Mouse (Mus musculus) CH12.LX (cell line): ENCODE data around the gene Batf. TPM values are rescaled to one million over a fixed set of nuclear protein-coding genes. Genes with fewer than 3 reads are reported as not detected.
"Not testable (repeated sequence)": the region's sequence is repeated elsewhere in the genome, so short reads cannot be mapped to it uniquely, and the experiment has no call there.

ENCODE experiments used
- DNase-seq: peaks from one replicate; pipeline ENCODE4 v3.0.0-alpha.2; 2013; ENCODE audit errors: extremely low read depth
- H3K27ac ChIP-seq: 2 replicates; pipeline ENCODE4 v1.5.1; 2012; ENCODE audit warnings: low read depth, mild to moderate bottlenecking, control low read depth, moderate library complexity; ENCODE audit not compliant: insufficient read depth
- H3K27me3 ChIP-seq: replicated peaks from 2 replicates; pipeline ENCODE3; 2012; ENCODE audit warnings: inconsistent platforms
- H3K36me3 ChIP-seq, 2 experiments: replicated peaks in 1 of 2; 2 replicates each; pipeline versions ENCODE3 to v1.6.1; 2012; ENCODE audit warnings: inconsistent platforms in 1 of 2, low read length in 1 of 2, mild to moderate bottlenecking in 1 of 2, mixed read lengths in 1 of 2, moderate library complexity in 1 of 2; ENCODE audit not compliant: control insufficient read depth in 1 of 2, insufficient read depth in 1 of 2
- H3K4me1 ChIP-seq, 2 experiments: 2 replicates each; pipeline ENCODE4 v1.6.1; 2012; ENCODE audit warnings: inconsistent platforms in 1 of 2, moderate library complexity in 1 of 2; ENCODE audit not compliant: insufficient read depth in 2 of 2, control insufficient read depth in 1 of 2
- H3K4me2 ChIP-seq: 2 replicates; pipeline ENCODE4 v1.6.1; 2012; ENCODE audit warnings: low read depth, mild to moderate bottlenecking, control low read depth; ENCODE audit not compliant: poor library complexity, insufficient read depth, severe bottlenecking
- H3K4me3 ChIP-seq, 3 experiments: fragments of 150-350 bp in 1 of 3; sonication (generic) in 1 of 3; replicated peaks in 1 of 3; 2 replicates each; pipeline versions ENCODE3 to v1.5.1; 2011 to 2012; ENCODE audit warnings: low read depth in 2 of 3, low read length in 2 of 3, mild to moderate bottlenecking in 2 of 3, moderate library complexity in 2 of 3, control low read depth in 1 of 3, improper control_type of control experiment in 1 of 3, inconsistent platforms in 1 of 3, mixed read lengths in 1 of 3; ENCODE audit not compliant: poor library complexity in 1 of 3
- H3K79me2 ChIP-seq: replicated peaks from 2 replicates; pipeline ENCODE4 v1.6.1; 2012; ENCODE audit warnings: mild to moderate bottlenecking, moderate library complexity; ENCODE audit not compliant: control insufficient read depth, poor library complexity, insufficient read depth, severe bottlenecking; ENCODE audit errors: extremely low read depth
- H3K9ac ChIP-seq: 2 replicates; pipeline ENCODE4 v1.6.1; 2012; ENCODE audit warnings: low read depth, mild to moderate bottlenecking, control low read depth, moderate library complexity; ENCODE audit not compliant: insufficient read depth
- H3K9me3 ChIP-seq: replicated peaks from 2 replicates; pipeline ENCODE3; 2012; ENCODE audit warnings: low read length, inconsistent platforms, mixed read lengths
- CHD1 ChIP-seq: IDR thresholded peaks from 2 replicates; pipeline ENCODE4 v1.6.1; 2012; ENCODE audit warnings: low read depth, low read length, improper control_type of control experiment, inconsistent platforms
- CHD2 ChIP-seq: IDR thresholded peaks from 2 replicates; pipeline ENCODE4 v1.6.1; 2011; ENCODE audit warnings: low read length, improper control_type of control experiment
- CTCF ChIP-seq, 2 experiments: IDR thresholded peaks in 1 of 2; conservative IDR thresholded peaks in 1 of 2; 2 replicates each; pipeline ENCODE4 v1.5.1; 2011 to 2012; ENCODE audit warnings: low read depth in 2 of 2, low read length in 2 of 2, improper control_type of control experiment in 1 of 2, inconsistent platforms in 1 of 2, mild to moderate bottlenecking in 1 of 2, moderate library complexity in 1 of 2
- EP300 ChIP-seq: IDR thresholded peaks from 2 replicates; pipeline ENCODE4 v1.6.1; 2011; ENCODE audit warnings: low read length, improper control_type of control experiment
- HCFC1 ChIP-seq: IDR thresholded peaks from 2 replicates; pipeline ENCODE4 v1.6.1; 2012; ENCODE audit warnings: low read depth, mild to moderate bottlenecking, inconsistent platforms, low read length, improper control_type of control experiment
- JUN ChIP-seq: IDR thresholded peaks from 2 replicates; pipeline ENCODE4 v1.6.1; 2011; ENCODE audit warnings: low read depth, mild to moderate bottlenecking, low read length, improper control_type of control experiment, moderate library complexity; ENCODE audit not compliant: insufficient read depth
- JUND ChIP-seq: conservative IDR thresholded peaks from 2 replicates; pipeline ENCODE4 v1.6.1; 2011; ENCODE audit warnings: low read depth, low read length, improper control_type of control experiment
- MAX ChIP-seq: IDR thresholded peaks from 2 replicates; pipeline ENCODE4 v1.6.1; 2011; ENCODE audit warnings: low read length, improper control_type of control experiment
- MEF2A ChIP-seq: IDR thresholded peaks from 2 replicates; pipeline ENCODE4 v1.6.1; 2014; ENCODE audit warnings: low read depth, mild to moderate bottlenecking, inconsistent platforms, low read length, improper control_type of control experiment, borderline replicate concordance
- MXI1 ChIP-seq: IDR thresholded peaks from 2 replicates; pipeline ENCODE4 v1.6.1; 2011; ENCODE audit warnings: mild to moderate bottlenecking, low read depth, low read length, improper control_type of control experiment
- MYC ChIP-seq: IDR thresholded peaks from 2 replicates; pipeline ENCODE4 v1.6.1; 2011; ENCODE audit warnings: low read depth, mild to moderate bottlenecking, improper control_type of control experiment, low read length
- RAD21 ChIP-seq: IDR thresholded peaks from 2 replicates; pipeline ENCODE4 v1.6.1; 2011; ENCODE audit warnings: low read depth, mild to moderate bottlenecking, low read length, improper control_type of control experiment, moderate library complexity
- RCOR1 ChIP-seq: conservative IDR thresholded peaks from 2 replicates; pipeline ENCODE4 v1.6.1; 2012; ENCODE audit warnings: low read depth, mild to moderate bottlenecking, inconsistent platforms, low read length, improper control_type of control experiment
- TBP ChIP-seq: conservative IDR thresholded peaks from 2 replicates; pipeline ENCODE4 v1.6.1; 2011; ENCODE audit warnings: low read depth, low read length, improper control_type of control experiment
- UBTF ChIP-seq: IDR thresholded peaks from 2 replicates; pipeline ENCODE4 v1.6.1; 2012; ENCODE audit warnings: low read depth, mild to moderate bottlenecking, inconsistent platforms, low read length, improper control_type of control experiment, moderate library complexity
- USF2 ChIP-seq: conservative IDR thresholded peaks from 2 replicates; pipeline ENCODE4 v1.6.1; 2011; ENCODE audit warnings: low read depth, low read length, improper control_type of control experiment
- ZMIZ1 ChIP-seq: IDR thresholded peaks from 2 replicates; pipeline ENCODE4 v1.6.1; 2012; ENCODE audit warnings: low read depth, mild to moderate bottlenecking, inconsistent platforms, low read length, improper control_type of control experiment
- ZNF384 ChIP-seq: IDR thresholded peaks from 2 replicates; pipeline ENCODE4 v1.6.1; 2012; ENCODE audit warnings: low read depth, low read length, improper control_type of control experiment, inconsistent platforms
- dilution Hi-C: fragments of 300-500 bp; cut with MboI; formaldehyde crosslinking; loops from 2 replicates; pipeline ENCODE4 v1.14.3; 2020; ENCODE audit warnings: low sequenced_read_pairs; ENCODE audit not compliant: extremely low pct_unique_long_range_greater_than_20kb, extremely low pct_ligation_motif_present
- in situ Hi-C: fragments of 300-500 bp; cut with MboI; formaldehyde crosslinking; loops from 3 replicates; pipeline ENCODE4 v1.14.3; 2019; ENCODE audit warnings: low sequenced_read_pairs, low pct_ligation_motif_present, low pct_unique_long_range_greater_than_20kb, mixed read lengths
- polyA plus RNA-seq: library from polyadenylated mRNA; unstranded; fragments of >175 nt; gene quantifications from 2 replicates; pipeline ENCODE4 v1.2.1, GENCODE M21; 2012; ENCODE audit warnings: low read depth; ENCODE audit not compliant: insufficient read length
- total RNA-seq, 2 experiments: library from RNA; depleted of rRNA; stranded (reverse); fragments of 300-350 nt in 1 of 2; fragments of >200 nt in 1 of 2; gene quantifications; 2 replicates each; pipeline ENCODE4 v1.2.3; 2012 to 2014

Gene Batf
- total and polyA plus RNA-seq, 3 experiments, result 89.2 to 137 (median 128) TPM

GRCm38 (mm10) chr12:85695787-85696186 is 9.3 kb downstream of the Batf start:
- H3K4me1 ChIP-seq, result peaks cover 14 to 61% of the 10 kb centered on the region in 2 experiments
- in situ Hi-C loops (no loop called here), dilution Hi-C loops (no loop called here)
- H3K9ac ChIP-seq, result no peak overlapping the region
- H3K36me3 ChIP-seq, result peaks cover 50 to 81% of the 10 kb centered on the region in 2 experiments
- no peak overlapping the region for H3K27ac ChIP-seq
- H3K27me3 ChIP-seq, result no peaks in the 10 kb centered on the region
- no peak overlapping the region for H3K4me3 ChIP-seq
- H3K4me2 ChIP-seq, result no peak overlapping the region
- no peaks in the 10 kb centered on the region for H3K9me3 ChIP-seq
- TF ChIP-seq ZMIZ1 (no peak), TBP (no peak), MAX (no peak), EP300 (no peak), RAD21 (no peak), UBTF (no peak)
- TF ChIP-seq, all 38 proteins: peak for 0
- no peak for DNase-seq
- peaks cover 51% of the 10 kb centered on the region for H3K79me2 ChIP-seq

GRCm38 (mm10) chr12:85696436-85696835 is 10.0 kb downstream of the Batf start:
- in situ Hi-C loops, result no loop called here
- H3K27ac ChIP-seq, result no peak overlapping the region

GRCm38 (mm10) chr12:85698179-85698578 is 11.7 kb downstream of the Batf start:
- in situ Hi-C loops, dilution Hi-C loops, H3K4me3 ChIP-seq, H3K27me3 ChIP-seq, DNase-seq, H3K27ac ChIP-seq, H3K9ac ChIP-seq, H3K4me2 ChIP-seq, H3K9me3 ChIP-seq: not testable (repeated sequence)
- Histone ChIP-seq H3K79me2 (peaks cover 41% of the 10 kb centered on the region), H3K4me1 (peaks cover 20 to 66% of the 10 kb centered on the region in 2 experiments), H3K36me3 (peaks cover 39 to 80% of the 10 kb centered on the region in 2 experiments)

More at GRCm38 (mm10) chr12:85696436-85696835, 10.0 kb downstream of the Batf start:
- Histone ChIP-seq H3K4me3 (no peak overlapping the region), H3K9me3 (no peaks in the 10 kb centered on the region)
- no peak for TF ChIP-seq HCFC1
- no peak for TF ChIP-seq ZNF384
- no peak for TF ChIP-seq MXI1
- no peak for TF ChIP-seq EP300
- TF ChIP-seq JUN, result no peak
- no peak for TF ChIP-seq MEF2A
- TF ChIP-seq RCOR1, result no peak
- TF ChIP-seq JUND, result no peak
- no peak for TF ChIP-seq MAX
- no peak for TF ChIP-seq CHD1
- no peak for TF ChIP-seq CTCF (conservative IDR thresholded peaks at IDR 0.05 in 1 of 2, IDR thresholded peaks at IDR 0.05 in 1 of 2; ENCODE audit: low read depth in 2 of 2, low read length in 2 of 2)
- TF ChIP-seq CHD2, result no peak
- no peak for TF ChIP-seq USF2
- TF ChIP-seq MYC, result no peak
- TF ChIP-seq, all 38 proteins: peak for 0
- DNase-seq, result no peak
- dilution Hi-C loops, result no loop called here
- Histone ChIP-seq H3K9ac (no peak overlapping the region), H3K36me3 (peaks cover 49 to 80% of the 10 kb centered on the region in 2 experiments), H3K4me1 (peaks cover 15 to 61% of the 10 kb centered on the region in 2 experiments), H3K27me3 (no peaks in the 10 kb centered on the region), H3K4me2 (no peak overlapping the region), H3K79me2 (peaks cover 45% of the 10 kb centered on the region)
